Mouse (Mus musculus) spleen, adult 10 weeks (tissue): ENCODE data around the gene Serpinb9f. TPM values are rescaled to one million over a fixed set of nuclear protein-coding genes. Genes with fewer than 3 reads are reported as not detected.

Experiments used
- polyA plus RNA-seq: library from polyadenylated mRNA; stranded (reverse); fragments of 350-450 nt; fragmentation: Illumina TruSeq; extraction: RNeasy Lipid Tissue Mini Kit (QIAGEN cat#74804); gene quantifications from one replicate; pipeline ENCODE4 v1.2.3, GENCODE M21; 2015; ENCODE audit warnings: low replicate concordance; ENCODE audit not compliant: insufficient read depth

Serpinb9f gene
- not detected for polyA plus RNA-seq

DNA sequence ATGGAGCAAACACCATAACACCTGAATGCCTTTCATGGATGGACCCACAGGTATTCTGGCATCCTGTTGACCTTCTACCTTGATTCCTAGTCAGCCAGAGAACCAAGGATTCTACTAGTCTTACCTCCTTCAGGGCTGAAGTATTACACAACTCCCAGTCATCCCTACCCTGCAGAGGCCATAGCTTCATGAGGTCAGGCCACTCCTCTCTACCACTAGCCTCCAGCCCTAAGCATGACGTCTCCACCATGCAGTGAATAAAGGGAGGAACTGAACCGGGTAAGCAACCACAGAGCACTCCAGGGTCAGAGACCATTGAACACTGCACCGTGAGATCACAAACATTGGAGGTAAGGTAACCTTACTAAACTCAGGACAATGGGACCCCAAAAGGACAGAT is at the start of gene Serpinb9f:
Gene Serpinb9f, plus strand, starts transcription at position 301 of the 400 bp plus-strand sequence.

Other genes with a start within 250 kb of the Serpinb9f start
- gene Serpinb1b, start 245.5 kb upstream of the Serpinb9f start, polyA plus RNA-seq = 0.54 TPM
- gene Serpinb9c, start 164.3 kb upstream of the Serpinb9f start, polyA plus RNA-seq = not detected
- gene Serpinb9d, start 131.1 kb upstream of the Serpinb9f start, polyA plus RNA-seq = not detected
- gene Serpinb9e, start 74.5 kb upstream of the Serpinb9f start, polyA plus RNA-seq = not detected
- not detected for gene Gm11397, start 71.7 kb downstream of the Serpinb9f start, polyA plus RNA-seq
- gene Serpinb9g, start 160.7 kb downstream of the Serpinb9f start, polyA plus RNA-seq = not detected